Mouse (Mus musculus): ENCODE results near the gene Tpra1.

The Tpra1 gene

GRCm38 (mm10) chr6:88889410-88890042 lies 12.5 kb upstream of the Tpra1 start:
- no peak for DNase-seq (ENCODE audit: low read depth, low spot score)

- DNase-seq (ENCODE audit: low read depth, low spot score) = no peak
These were observed 11.2 kb upstream of the Tpra1 start for GRCm38 (mm10) chr6:88890832-88891231.

GRCm38 (mm10) chr6:88893559-88893958 lies 8.5 kb upstream of the Tpra1 start:
- DNase-seq (ENCODE audit: low read depth, low spot score) = no peak

GRCm38 (mm10) chr6:88895943-88896342 lies 6.1 kb upstream of the Tpra1 start:
- DNase-seq (ENCODE audit: low read depth, low spot score) = no peak

- DNase-seq (ENCODE audit: low read depth, low spot score) = no peak
These were observed 4.8 kb upstream of the Tpra1 start for GRCm38 (mm10) chr6:88897246-88897645.

- peak; percentile 96 for DNase-seq (ENCODE audit: low read depth, low spot score)
These were observed 3.5 kb upstream of the Tpra1 start, which contains the start of gene Mcm2 for GRCm38 (mm10) chr6:88898534-88899048. TSS of gene Mcm2 (minus strand) at chr6:88898780.

GRCm38 (mm10) chr6:88899086-88899485 lies 3.0 kb upstream of the Tpra1 start:
- no peak for DNase-seq (ENCODE audit: low read depth, low spot score)

GRCm38 (mm10) chr6:88899628-88900027 lies 2.4 kb upstream of the Tpra1 start:
- DNase-seq (ENCODE audit: low read depth, low spot score) = no peak

GRCm38 (mm10) chr6:88901471-88901870 lies 580 bp upstream of the Tpra1 start:
- DNase-seq (ENCODE audit: low read depth, low spot score) = no peak

GRCm38 (mm10) chr6:88903708-88904107 lies 1.7 kb downstream of the Tpra1 start:
- no peak for DNase-seq (ENCODE audit: low read depth, low spot score)

GRCm38 (mm10) chr6:88904456-88904974 lies 2.5 kb downstream of the Tpra1 start:
- DNase-seq (ENCODE audit: low read depth, low spot score) = no peak

- no peak for DNase-seq (ENCODE audit: low read depth, low spot score)
These were observed 3.0 kb downstream of the Tpra1 start for GRCm38 (mm10) chr6:88905042-88905441.

GRCm38 (mm10) chr6:88906369-88907108 lies 4.5 kb downstream of the Tpra1 start:
- DNase-seq (ENCODE audit: low read depth, low spot score) = peak; percentile 83

GRCm38 (mm10) chr6:88909151-88909550 lies 7.1 kb downstream of the Tpra1 start:
- DNase-seq (ENCODE audit: low read depth, low spot score) = no peak

- DNase-seq (ENCODE audit: low read depth, low spot score) = no peak
These were observed 11.0 kb downstream of the Tpra1 start for GRCm38 (mm10) chr6:88913022-88913421.

GRCm38 (mm10) chr6:88913440-88913839 lies 11.4 kb downstream of the Tpra1 start:
- no peak for DNase-seq (ENCODE audit: low read depth, low spot score)

- no peak for DNase-seq (ENCODE audit: low read depth, low spot score)
These were observed 12.7 kb downstream of the Tpra1 start for GRCm38 (mm10) chr6:88914799-88915198.

GRCm38 (mm10) chr6:88915510-88915909 lies 13.5 kb downstream of the Tpra1 start:
- peak; percentile 92 for DNase-seq (ENCODE audit: low read depth, low spot score)

GRCm38 (mm10) chr6:88916153-88916552 lies 14.1 kb downstream of the Tpra1 start:
- peak; percentile 83 for DNase-seq (ENCODE audit: low read depth, low spot score)

- DNase-seq (ENCODE audit: low read depth, low spot score) = no peak
These were observed 16.8 kb downstream of the Tpra1 start for GRCm38 (mm10) chr6:88918802-88919201.

GRCm38 (mm10) chr6:88924502-88925275 lies 22.6 kb downstream of the Tpra1 start:
- DNase-seq (ENCODE audit: low read depth, low spot score) = no peak

GRCm38 (mm10) chr6:88925640-88926205 lies 23.7 kb downstream of the Tpra1 start:
- DNase-seq (ENCODE audit: low read depth, low spot score) = no peak
